Mouse (Mus musculus) 3134 (cell line): Measurements from ENCODE around the gene Mok.

Experiments
- DNase-seq: peaks from one replicate; pipeline ENCODE4 v3.0.0-alpha.2; 2011; ENCODE audit warnings: low spot score; ENCODE audit not compliant: insufficient read length; ENCODE audit errors: extremely low read depth

The Mok gene

GRCm38 (mm10) chr12:110771961-110772360 is 68.8 kb downstream of the Mok start:
- no peak for DNase-seq

GRCm38 (mm10) chr12:110770479-110771247 is 70.1 kb downstream of the Mok start:
- DNase-seq = no peak

GRCm38 (mm10) chr12:110769660-110770297 is 71.0 kb downstream of the Mok start:
- no peak for DNase-seq

GRCm38 (mm10) chr12:110768562-110768961 is 72.2 kb downstream of the Mok start:
- no peak for DNase-seq

GRCm38 (mm10) chr12:110764531-110764930 is 76.2 kb downstream of the Mok start:
- DNase-seq = no peak

GRCm38 (mm10) chr12:110762321-110762720 is 78.4 kb downstream of the Mok start:
- no peak for DNase-seq

- DNase-seq = no peak
These were observed 81.8 kb downstream of the Mok start for GRCm38 (mm10) chr12:110758932-110759331.
